Mouse (Mus musculus): ENCODE results near the gene Dqx1. TPM values are rescaled to one million over a fixed set of nuclear protein-coding genes. Genes with fewer than 3 reads are reported as not detected.
A peak's percentile ranks its signal among the peaks of the same experiment; 100 is the strongest.

Dqx1 gene
- polyA plus RNA-seq (2017; shearing (Covaris generic)), result 1 to 10 TPM; 1.5 to 1.6 TPM

DNA sequence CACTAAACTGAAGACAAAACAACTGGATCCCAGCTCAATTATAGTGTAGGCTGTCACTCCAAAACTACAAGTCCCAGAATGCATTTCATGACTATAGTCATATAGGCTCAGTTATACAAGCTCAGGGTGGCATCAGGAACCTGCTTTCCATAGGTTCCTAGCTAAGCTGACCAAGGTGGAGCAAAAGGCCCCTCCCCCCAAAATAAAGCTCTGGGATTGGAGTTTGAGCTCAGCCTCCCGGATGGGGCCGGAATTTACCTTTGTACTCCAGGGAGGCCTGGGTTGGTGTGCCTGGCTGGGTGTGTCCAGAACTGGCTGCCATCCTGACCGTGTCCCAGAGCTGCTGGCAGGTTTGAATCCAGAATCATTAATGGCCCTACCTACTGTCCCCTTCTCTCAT, at the start of gene Dqx1:
Dqx1 (plus strand) TSS at position 55 of the 400 bp plus-strand sequence.
- ATAC-seq, result no peak

DNA sequence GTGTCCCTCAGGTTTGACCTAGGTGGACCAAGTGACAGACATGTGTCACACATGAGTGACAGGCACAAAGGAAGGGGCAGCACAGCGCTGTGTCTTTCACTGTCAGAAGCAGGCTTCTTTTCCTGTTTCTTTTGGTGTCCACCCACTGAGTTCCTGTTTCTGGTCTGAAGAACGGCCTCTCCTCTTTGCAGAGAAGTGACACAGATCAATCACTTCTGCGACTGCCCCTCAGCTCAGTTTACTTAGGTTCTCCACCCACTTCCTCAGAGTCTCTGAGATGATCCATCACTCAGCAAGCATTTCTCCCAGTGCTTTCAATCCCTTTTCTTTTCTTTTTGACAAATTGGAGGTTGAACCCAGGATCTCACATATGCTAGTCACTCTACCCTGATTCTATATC, 49.0 kb upstream of the Dqx1 start:
- ATAC-seq, result no peak

DNA sequence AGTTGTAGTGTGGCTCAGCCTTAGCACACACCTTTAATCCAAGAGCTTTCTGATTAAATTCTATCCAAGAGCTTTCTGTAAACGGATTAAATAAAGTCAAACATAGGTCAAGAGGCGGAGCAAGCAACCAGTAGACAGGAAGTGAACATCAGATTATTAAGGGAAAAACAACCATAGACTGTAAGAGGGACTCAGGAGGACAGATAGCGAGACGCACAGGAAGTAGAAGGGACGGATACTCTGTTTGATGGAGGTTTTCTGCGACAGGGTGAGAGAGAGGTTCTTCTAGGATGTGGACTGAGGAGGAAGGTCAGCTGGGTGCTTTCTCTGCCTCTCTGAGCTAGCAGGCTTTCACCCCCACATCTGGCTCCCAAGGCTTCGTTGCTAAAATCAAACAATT, 47.6 kb upstream of the Dqx1 start:
- peak; percentile 79 for ATAC-seq

DNA sequence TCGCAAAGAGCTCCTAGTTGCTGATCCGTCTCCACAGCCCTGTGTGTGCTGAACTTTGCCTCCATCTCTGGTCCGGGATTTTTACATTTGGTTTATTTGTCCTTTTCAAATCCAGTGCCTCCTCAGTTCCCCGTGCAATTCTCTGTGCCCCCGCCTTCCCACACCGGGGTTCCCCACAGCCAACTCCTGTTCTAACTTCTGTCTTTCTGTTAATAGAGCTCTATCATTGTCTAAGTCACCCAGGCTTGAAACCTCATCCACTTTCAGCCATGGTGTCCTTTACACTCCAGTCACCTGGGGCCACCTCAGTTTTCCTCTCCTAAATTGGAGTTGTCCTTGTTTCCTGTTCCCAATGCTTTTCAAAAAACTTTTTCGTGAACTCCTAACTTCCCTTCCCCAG, 46.4 kb upstream of the Dqx1 start:
- no peak for ATAC-seq

DNA sequence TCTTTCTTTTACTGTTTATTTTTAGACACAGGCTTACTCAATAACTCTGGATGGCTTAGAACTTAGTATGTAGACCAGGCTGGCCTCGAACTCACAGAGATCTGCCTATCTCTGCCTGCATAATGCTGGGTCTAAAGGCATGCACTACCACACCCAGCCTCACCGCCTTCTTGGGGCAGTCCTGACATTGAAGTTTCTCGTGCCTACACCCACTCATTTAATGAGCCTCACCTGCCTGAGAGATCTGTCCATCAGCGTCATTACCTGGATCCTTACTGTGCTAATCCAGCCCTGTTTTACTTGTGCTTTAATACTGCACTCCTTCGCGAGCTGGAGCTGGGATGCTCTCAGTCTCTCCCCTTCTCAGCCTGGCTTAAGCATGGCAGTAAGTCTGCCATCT, 45.9 kb upstream of the Dqx1 start:
- no peak for ATAC-seq

DNA sequence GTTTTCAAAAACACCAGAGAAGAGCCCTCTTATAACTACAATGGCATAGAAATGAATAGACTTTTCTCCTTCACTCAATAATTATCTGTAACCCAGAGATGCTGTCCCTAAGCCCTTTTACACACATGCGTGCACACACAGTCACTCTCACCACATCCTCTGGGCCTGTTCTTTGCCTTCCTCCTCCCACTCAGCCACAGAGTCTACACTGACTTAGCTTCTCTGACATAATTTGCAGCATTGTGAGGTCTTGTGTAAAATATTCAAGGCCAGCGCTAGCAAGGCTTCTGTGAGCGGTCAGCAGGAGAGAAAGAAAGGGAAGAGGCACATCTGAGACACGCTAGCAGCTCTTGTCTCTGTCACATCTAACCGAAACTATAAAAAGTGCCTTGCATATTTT, 44.2 kb upstream of the Dqx1 start:
- ATAC-seq, result peak; percentile 85

DNA sequence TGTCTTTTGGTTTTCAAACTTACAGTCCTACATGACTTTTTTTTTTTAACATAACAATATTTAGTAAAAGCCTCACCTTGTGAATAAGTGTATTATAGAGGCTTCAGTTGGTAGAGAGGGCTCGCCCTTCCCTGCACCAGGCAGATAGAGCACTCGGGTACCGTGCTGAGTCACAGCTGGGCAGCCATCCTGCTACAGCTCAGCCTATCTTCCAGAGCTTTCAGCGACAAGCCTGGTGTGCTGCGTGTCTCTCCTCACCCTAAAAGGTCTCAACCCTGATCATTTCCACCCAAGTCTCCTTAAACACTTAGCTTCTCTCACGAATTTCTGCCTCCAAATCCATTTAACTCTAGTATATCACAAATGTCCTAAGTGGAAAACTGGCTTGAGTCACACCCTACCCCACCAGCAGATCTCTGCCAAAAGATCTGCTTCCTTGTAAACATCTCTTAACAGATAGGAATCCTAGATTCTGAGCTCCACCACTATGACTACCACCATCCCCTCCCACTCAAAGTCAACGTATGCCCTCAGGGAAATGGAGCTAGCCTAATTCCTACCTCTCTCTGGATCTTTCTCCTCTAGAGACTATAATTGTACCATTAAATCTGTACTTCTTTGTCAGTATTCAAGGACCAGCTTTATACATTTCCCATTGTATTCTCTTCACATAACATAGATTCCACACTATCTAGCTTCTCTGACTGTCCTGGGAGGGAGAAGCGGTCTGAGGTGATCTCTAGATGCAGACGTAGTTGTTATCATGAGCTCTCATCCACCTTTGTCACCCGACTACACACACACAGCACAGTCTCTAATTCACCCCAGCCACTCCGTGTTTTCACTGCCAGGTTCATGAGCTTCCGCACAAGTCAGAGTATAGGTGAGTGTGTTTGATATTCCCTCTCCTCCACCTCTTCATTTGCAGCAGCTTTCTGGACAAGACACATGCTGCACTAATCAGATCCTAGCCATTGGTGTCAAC, 42.9 kb upstream of the Dqx1 start:
- no peak for ATAC-seq

DNA sequence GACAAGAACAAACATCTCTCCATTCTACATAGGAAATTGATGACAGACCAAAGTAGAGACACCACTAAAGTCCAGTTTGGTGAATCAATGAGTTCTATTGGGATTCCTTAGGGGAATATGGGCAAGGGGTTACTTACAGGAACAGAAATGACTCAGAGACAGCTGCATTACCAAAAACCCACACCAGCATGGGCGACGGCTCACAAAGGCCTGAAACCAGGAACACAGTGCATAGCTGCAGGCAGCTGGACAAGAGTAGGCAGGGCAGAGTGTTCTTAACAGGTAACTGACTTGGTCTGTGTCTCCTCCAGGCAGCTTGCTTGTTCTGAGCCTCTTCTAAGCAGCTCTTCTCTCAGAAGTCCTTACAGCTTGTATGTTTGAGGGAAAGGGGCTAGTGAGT, 41.9 kb upstream of the Dqx1 start:
- no peak for ATAC-seq

DNA sequence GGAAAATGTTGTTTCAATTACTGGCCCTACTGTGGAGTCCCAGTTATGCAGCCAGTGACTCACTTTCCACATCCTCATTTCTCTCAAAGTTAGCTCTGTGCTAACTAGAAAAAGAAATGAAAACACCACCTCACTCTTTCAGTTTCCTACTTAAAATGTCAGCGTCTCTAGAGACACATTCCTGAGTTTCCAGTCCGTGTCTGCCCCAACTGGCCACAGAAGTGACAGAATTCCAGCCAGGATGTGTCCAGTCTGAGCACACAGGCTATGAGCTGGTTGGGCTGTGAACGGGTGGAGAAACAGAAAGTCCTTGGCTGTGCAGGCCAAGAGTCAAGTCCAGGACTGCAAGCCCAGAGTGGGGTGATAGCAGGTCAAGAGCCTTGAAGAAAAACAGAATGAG, 40.5 kb upstream of the Dqx1 start:
- no peak for ATAC-seq

DNA sequence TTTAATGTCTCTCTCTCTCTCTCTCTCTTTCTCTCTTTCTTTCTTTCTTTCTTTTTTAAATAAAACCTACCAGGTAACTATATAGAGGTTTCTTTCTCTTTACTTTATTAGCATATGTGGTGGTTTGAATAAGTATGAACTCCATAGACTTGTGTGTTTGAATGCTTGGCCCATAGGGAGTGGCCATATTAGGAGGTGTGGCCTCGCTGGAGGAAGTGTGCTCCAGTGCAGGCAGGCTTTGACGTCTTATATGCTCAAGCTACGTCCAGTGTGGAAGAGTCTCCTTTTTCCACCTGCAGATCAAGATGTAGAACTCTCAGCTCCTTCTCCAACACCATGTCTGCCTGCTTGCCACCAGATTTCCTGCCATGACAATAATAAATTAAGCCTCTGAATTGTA, 38.6 kb upstream of the Dqx1 start:
- ATAC-seq, result no peak

DNA sequence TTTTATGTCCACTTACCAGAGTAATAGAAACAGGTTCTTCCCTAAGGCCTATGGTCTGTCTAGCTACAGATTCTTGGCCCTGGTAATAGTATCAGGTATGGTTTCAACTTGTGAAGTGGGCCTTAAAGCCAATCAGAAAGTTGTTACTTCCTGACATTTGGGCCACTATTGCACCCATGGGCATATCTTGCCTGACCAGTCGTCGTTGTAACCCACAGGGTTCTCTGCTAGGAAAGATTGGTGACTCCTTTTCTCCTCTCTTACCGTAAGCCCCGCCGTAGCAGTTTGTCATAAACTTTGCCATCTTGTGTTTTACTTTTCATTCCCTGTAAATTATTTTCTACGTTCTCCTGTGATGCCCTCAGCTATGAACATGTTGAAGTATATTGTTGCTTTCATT, 37.5 kb upstream of the Dqx1 start:
- no peak for ATAC-seq

DNA sequence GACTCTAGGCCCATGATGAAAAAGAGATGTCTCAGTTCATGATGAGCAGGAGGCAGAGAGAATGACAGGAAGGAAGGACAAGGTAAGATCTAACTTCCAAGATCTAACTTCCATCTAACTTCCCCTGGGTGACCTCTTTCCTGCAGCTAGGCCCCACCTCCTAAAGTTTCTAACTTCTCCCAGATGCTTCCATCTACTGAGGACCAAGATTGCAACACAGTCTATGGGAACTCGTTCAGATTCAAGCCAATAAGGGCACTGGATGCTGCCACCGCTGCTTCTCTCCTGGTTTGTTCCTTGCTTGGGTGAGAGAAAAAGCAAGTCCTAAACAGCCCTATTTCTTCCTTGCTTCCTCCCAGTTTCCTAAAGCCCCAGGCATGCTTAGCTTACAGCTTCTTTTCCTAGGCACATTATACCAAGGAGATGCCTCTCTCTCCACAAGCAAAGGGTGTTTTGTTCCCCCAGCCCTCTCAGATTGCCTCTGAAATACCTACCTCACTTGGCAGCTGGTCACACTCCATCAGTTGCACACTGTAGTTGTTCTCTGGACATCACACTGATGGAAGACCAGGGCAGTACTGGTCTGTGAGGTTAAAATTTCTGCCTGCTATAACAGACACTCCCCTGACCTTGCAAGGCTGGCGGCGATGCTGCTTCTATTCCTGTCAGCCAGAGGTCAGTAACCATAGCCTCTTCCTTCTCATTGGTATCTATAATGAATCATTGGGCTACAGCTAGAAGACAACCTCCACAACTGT, 36.6 kb upstream of the Dqx1 start:
- ATAC-seq, result no peak

DNA sequence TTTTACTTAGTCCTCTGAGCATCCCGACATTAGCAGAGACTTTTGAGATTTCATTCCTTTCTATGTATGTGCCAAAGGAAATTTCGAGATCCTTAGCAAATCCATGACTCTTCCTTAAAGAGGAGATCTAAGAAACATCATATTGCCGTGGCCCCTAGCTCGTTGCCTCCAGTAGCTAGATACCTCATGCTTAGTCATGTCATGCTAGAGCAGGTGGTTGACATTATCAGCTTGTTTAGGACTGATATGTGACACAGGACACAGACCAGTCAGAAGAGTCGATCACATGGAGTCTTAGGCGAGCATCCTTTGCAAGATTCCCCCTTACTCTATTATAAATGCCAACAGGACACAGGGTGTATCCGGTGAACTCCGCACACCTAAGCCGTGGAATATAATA, 34.6 kb upstream of the Dqx1 start:
- ATAC-seq, result no peak

DNA sequence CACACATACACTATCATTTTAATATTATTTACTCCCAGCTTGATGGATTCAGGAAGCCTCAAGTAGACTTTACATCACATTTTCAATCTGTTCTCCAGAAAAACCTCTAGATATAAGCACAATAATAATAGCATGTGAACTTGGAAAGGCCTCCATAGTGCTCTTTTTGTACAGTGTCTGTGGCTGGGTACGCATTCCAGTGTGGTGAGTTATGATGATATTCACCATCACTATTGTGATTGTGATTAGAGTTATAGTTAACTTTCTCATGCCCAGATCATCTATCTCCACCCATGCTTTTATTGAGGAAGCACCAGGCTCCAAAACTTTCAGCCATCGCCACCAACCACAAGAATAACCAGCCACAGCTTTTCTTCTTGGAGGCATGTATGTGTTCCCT, 33.9 kb upstream of the Dqx1 start:
- no peak for ATAC-seq

DNA sequence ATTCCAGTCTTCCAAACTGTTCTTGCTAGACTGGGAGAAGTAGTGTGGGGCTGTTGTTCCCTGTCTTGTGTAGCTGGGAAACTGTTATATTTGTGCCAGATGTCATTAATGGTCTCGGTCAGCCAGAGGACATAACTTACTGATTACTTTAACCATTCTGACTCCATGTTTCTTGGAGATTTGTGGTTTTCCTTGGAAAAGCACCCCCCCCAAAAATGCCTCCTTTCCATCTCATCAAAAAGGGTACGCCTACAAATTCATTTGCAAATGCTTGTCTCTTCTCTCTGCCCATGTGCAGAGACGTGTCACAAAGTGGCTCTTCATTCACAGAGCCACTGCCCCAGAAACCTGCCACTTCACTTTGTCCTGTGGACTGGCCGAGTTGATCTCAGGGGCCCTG, 33.2 kb upstream of the Dqx1 start:
- no peak for ATAC-seq

DNA sequence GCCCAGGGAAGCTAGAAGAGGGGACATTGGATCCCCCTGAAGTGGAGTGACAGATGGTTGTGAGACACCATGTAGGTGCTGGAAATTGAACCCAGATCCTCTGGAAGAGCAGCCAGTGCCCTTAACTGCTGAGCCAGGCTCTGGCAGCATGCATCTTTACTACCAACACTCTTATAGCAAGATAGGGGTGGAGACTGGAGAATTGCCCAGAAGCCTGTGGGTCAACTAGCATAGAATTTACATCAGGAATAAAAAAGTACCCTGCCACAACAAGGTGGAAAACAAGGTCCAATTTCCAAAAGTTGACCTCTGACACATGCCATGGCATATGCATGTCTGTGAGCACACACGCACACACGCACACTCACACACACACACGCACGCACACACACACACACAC, 32.4 kb upstream of the Dqx1 start:
- no peak for ATAC-seq

DNA sequence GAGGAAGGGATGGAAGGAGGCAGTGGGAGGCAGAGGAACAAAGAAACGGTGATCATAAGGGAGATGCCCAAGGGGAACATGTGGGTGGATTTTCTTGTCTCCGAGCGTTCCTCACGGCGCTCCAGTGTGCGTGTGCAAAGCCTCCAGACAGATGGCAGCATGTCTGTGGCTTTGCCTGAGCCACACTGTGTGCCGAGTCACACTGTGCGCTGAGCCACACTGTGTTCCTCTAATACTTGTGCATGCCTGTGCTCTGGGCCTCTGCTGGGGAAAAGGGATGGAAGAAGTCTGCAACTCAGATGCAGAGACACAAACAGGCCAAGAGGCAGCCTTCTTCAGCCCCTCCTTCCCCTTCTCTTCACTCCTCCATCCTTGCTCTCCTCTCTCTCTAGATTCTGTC, 30.4 kb upstream of the Dqx1 start:
- ATAC-seq, result no peak

DNA sequence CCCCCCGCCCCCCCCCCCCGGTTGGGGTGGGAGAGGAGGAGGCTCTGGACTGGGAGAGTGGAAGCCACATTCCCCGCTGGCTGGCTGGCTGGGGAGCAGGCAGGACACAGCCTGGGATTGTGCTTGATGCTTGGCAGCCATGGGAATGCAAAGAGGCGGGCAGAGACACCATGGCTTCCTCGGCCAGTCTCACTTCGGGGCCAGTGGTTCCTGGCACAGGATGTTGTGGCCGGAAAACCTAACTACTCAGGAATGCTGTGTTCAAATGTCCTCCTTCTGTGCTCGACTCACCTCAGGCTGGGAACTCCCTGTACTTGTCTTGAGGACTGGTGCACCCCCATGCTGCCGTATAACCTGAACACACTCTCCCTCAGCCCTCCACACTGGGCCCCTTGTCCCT, 29.9 kb upstream of the Dqx1 start:
- no peak for ATAC-seq

DNA sequence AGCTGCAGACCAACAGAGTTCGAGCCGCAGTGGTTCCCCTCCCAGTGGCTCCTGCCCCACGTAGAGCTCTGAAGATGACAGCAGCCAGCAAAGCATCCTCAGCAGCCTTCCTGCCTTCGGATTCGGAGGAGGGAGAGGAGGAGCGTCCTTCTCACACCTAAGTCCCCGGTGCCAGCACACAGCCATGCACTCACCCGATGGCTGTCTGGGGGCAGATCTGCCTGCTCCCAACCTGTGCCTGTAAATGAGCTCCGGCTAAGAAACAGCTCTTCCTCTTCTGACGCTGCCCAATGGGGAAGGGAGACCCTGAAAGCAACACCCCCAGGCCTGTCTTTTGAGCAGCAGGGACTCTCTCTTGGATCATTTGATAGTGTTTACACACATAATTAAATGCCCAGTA, 27.9 kb upstream of the Dqx1 start:
- ATAC-seq, result no peak

DNA sequence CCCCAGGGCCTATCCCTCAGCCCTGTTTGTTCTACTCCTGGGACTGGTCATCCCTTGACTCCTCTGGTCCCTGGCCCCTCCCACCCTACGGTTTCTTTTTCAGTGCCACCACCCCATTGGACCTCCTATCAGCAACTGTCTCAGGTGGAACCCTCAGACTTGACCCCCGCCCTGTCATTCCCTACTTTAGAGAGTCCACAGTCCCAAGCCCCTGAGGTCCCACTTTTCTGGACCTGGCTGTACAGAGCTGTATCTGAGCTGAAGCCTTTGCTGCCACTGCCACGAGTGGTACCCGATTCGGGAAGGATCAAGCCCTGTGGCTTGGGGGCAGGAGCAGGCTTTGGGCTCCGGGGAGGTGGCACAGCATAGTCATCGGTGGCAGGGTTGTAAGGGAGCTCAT, 26.5 kb upstream of the Dqx1 start:
- no peak for ATAC-seq

DNA sequence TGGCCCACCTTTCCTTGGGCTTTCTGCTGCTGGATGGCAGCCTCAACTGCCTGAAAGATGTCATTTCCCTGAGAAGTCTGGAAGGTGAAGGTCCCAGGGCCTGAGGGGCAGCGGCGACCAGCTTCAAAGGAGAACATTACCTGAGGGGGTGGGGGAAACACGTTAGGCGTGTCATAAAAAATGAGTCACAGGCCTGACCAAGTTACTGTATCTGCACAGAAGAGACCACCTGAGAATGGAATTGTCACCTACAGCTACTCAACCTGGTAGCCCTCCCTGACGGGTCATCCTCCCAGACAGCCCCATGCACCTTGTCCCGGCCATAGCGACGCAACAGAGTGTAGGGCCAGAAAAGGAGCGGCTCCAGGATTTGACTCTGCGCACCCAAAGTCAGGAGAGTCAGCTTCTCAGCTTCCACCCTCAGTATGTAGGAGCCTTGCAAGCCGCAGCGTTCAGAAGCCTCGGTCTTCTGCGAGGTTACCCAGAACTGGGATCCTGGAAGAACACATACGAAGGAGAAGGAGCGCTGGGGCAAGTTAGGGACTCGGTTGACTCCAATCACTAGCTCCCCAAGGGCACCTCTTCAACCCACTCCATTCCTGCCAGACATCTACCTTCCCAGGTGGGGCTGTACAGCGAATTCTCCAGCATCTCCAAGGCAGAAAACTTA, 25.6 kb upstream of the Dqx1 start:
- no peak for ATAC-seq

DNA sequence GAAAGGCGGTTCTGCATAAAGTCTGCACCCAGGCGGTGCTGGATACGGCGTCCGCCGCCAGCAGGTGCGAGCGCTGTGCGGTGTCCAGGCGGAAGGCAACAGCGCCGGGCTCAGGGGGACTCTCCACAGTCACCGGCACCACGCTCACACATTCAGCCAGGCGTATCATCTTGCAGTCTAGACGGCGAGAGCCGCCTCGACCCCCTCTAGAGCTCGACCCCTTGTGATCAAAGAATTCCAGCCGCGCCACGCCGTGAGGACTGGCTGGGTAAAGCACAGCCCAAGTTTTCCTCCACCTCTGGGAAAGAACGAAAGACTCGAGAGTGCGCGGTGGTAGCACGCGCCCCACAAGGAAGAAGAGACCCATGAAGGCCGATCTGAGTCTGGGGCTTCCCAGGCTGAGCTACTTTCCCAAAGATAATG, 24.9 kb upstream of the Dqx1 start:
- ATAC-seq, result peak; percentile 64
